Mouse (Mus musculus) adrenal gland, adult 2 months (tissue): Measurements from ENCODE around the gene Trpv2. TPM values are rescaled to one million over a fixed set of nuclear protein-coding genes. Genes with fewer than 3 reads are reported as not detected.

Source experiments
- DNase-seq: peaks from one replicate; pipeline ENCODE4 v3.0.0; 2021
- polyA plus RNA-seq: library from polyadenylated mRNA; depleted of rRNA; stranded (reverse); fragments of >200 nt; gene quantifications from 2 replicates; pipeline ENCODE4 v1.2.3, GENCODE M21; 2012
- total RNA-seq, 2 experiments: library from RNA; stranded (reverse); gene quantifications; 2 replicates each; pipeline ENCODE4 v1.2.3; 2021

The Trpv2 gene
- total and polyA plus RNA-seq, 3 experiments: 2.7 to 4.2 (median 2.7) TPM

DNA sequence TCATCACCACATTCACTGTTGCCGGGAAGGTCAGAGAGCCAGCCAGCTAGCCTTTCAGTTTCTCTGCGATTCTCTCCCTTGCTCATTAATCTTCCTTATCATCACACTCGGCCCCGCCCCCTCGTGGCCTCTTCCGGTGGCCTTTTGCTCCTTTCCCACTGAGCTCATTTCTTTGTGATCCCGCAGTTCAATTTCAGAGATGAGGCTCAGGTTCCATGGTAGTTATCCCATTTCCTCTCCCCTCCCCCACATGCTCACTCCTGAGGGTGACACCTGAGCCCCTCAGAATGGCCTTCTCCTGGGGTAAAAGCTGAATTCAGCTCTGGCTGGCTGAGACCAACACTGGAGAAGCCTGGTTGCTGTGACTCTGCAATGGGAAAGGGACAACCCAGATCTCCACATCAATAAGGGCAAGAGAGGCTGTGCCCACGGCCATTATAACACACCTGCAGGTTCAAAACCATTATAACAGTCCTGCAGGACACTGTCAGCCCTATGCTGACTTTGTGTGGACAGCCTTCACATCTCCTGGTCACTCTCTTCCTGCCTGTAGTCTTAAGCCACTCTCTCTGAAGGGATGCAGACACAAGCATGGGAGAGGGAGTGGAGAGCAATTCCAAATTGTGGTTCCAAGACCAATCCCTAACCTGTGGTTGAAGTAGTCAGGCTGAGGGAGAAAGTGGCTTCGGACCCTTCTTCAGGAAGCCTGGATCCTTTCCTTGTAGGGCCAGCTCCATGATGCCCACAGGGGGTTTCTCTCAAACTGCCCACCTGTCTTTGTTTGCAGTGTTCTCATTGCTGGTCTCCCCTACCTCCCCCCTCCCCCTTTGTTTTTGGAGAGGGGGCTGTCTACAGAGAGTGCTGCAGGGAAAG is 55.3 kb downstream of the Trpv2 start:
- DNase-seq: peak; percentile 85

GRCm38 (mm10) chr11:62630225-62630821 is 56.0 kb downstream of the Trpv2 start:
- DNase-seq: no peak

- no peak for DNase-seq
Observed at GRCm38 (mm10) chr11:62631138-62631537, 56.9 kb downstream of the Trpv2 start.

- DNase-seq: no peak
Observed at GRCm38 (mm10) chr11:62635406-62635805, 61.1 kb downstream of the Trpv2 start.

DNA sequence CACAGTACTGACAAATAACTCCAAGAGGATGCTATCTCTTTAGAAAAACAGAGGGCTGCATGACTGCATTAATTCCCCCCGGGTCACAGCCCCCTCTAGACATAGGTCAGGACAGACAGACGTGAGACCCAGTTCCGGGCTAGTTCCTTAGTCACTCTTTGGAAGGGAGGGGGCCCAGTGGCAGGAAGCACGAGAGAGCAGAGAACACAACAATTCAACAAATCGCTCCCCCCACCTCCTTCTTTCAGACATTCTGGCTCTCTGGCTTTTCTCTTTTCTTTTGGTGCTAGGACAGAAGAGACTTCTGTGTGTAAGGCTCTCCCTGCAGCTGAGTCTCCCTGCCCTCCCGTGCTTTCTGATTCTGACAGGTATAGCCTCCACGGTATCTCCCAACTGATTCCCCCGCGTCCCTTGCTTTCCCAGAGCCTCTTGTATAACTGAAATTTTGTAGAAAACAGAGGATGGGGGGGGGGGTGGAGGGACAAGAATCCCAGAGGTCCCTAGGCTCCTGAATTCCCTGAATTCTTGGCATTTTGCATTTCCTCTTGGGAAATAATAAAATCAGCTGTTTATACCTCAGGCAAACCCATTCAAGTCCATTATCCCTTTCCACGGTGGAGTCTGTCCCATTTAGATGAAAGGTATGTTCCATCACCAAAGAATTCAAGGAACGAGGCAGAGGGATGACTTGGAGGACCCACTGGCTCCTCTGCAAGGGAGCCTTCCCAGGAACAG is 62.0 kb downstream of the Trpv2 start:
- DNase-seq: peak; percentile 34

DNA sequence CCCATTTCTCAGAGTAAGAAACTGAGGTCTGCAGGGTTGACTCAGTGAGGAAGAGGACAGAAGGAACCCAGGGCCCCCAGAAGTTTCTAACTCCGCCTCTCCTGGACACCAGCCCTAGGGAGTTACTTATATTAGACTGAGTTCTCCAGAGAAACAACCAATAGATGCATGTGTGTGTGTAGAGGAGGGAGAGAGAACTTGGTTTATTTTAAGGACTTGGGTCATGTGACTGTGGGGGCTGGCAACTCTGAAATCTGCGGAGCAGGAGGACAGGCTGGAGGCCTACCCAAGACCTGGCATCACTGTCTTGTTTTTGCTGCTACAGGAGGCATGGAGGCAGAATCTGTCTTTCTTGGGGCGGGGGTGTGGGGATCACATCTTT is 62.5 kb downstream of the Trpv2 start:
- DNase-seq: peak; percentile 41

GRCm38 (mm10) chr11:62637401-62637800 is 63.1 kb downstream of the Trpv2 start:
- peak; percentile 84 for DNase-seq

DNA sequence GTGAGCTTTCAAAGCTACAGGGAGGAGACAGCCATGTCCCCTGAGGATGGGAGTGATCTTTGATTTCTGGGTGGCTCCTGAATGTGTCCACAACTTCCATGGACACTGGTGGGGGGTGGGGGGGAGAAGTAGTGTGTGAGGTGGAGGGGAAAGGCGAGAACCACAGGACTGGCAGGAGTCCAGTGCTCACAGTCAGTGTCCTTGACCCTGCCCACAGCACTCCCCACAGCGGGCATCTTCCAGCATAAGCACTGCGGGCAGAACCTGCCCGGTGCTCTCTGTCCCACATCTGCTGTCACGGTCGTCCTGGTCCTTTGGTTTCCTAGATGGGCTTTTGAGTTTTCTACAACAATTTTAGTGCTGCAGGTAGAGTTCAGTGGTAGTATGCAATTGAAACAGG is 63.5 kb downstream of the Trpv2 start:
- DNase-seq: peak; percentile 74

DNA sequence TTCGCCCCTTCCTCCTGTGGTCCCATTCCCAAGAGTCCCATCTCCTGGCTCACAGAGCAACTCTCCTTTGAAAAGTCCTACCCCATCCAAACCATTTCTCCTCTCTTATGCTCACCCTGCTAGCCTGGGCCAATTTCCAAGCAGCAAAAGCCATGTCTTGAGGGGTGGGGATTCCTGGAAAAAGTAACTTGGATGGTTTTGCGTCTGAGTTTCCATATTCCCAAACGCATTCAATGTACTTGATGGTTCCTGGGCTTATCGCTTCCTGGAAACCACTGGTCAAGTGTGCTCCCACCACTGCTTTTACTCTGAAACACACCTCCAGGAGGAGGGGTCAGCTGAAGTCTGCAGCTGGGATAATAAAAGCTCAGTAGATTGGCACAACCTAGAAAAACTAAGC is 64.1 kb downstream of the Trpv2 start:
- DNase-seq: no peak

GRCm38 (mm10) chr11:62640378-62640777 is 66.1 kb downstream of the Trpv2 start:
- DNase-seq: no peak

DNA sequence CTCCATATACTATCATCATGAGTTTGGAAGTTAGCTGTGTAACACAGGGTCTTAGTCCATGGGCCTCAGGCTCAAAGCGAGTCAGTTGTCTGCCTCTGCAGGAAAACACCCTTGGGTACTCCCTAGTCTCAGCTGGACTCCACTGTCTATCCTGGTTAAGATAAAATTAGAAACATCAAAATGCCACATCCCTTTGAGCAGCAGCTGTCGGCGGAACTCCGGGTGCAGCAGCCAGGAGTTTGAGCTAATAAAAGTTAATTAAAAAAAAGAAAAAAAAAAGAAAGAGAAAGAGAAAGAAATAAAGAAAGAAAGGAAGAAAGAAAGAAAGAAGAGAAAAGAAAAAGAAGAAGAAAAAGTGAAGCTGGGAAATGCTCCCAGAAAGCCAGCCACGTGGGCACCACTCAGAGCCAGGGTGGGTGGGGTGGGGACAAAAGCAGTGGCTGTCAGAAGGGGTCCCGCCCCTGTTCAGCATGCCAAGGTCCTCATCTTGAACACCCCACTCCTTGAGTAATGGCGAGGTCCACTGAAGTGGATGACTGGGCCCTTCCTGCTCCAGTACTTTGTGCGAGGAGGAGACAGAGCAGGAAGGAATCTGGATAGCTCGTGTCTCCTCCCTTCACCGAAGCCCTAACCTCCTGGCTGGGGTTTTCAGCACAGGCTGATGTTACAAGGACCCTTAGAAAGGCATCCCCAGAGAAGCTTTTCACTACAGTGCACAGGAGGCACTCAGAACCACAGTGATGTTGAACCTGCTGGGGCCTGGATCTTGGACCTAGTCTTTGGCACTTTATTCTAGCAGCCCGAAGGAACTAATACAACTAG is 67.9 kb downstream of the Trpv2 start:
- peak; percentile 35 for DNase-seq

DNA sequence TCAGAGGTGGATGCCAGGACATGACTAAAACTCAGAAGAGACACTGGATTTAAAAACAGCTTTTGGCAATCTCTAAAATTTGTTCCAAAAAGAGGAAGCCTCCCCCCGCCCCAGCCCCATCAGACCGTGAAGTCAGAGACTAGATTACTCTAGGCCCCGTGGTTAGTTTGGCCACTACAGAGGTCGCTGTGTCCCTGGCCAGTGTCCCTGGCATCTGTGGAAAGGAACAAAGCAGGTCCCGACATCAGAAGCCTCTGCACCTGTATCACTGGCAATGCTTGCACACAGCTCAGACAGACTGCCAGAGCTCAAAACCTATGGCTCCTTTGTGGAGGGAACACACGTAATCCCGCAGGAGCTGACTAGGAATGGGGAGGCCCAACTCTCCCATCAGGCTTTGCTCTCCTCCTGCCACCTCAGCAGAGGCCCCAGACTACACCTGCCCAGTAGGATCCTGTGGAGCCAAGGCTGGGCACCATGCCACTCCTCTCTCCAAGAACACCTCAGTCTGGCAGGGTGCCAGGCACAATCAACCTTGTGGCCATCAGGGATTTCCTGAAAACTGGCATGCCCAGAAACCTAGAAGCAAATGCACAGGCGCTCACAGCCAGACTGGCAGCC is 68.8 kb downstream of the Trpv2 start:
- DNase-seq: peak; percentile 63

DNA sequence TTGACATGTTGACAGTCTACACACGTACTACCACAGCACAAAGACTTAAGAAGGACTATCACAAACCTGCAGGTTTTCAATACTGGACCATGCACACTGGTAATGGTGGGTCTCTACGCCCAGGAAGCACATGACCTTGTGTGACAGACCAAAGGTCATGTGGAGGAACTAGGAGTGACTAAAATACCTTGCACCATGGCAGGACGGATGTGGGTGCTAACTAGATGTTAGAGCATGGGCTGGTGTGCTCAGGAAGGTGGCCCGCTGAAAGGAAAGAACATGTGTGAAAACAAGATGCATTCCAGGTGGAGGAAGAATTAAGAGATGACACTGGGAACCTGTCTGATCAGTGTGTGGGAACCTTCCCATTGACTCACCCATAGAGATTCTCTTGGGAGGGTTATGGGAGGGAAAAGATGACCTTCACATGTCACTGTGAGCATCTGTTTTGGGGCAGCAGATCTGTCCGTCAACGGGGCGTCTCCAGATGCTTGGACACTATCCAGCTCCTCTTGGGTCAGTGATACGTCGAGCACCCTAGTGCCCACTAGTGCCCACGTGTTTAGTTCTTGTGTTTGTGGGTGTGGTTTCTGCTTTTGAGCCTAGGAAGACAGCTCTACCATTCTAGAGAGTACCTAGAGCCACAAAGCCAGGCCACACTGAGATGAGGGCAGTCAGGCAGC is 69.5 kb downstream of the Trpv2 start:
- DNase-seq: peak; percentile 45

DNA sequence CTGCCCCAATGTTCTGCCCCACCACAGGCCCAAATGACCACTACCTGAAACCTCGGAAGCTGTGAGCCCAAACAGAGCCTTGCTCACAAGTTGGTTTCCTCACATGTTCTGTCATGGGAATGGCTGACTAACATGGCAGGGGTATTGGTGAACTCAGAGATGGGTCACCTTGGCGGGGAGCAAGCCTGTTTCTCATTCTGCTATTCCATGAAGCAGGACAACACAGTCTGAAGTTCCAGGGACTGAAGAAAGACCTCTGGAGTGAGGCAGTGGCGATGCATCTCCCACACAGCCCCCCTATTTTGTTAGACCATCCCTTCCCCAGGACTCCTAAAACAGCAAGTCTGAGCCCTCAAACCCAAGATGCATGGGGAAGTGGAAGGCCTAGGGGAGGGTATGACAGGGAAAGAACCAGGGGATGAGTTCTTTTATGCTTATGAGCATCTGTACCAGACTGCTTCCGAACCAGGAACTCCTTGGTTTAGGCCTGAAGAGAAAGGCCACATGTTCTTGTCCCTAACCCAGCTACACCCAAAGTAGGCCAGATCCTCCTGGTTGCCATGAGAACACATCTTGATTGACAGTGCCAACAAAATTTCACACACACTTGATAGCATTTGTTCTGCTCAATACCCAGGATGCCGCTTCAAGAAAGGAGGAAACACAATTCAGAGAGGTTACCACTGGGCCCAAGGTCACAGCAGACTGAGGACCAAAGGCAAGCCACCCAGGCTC is 70.5 kb downstream of the Trpv2 start:
- DNase-seq: no peak

DNA sequence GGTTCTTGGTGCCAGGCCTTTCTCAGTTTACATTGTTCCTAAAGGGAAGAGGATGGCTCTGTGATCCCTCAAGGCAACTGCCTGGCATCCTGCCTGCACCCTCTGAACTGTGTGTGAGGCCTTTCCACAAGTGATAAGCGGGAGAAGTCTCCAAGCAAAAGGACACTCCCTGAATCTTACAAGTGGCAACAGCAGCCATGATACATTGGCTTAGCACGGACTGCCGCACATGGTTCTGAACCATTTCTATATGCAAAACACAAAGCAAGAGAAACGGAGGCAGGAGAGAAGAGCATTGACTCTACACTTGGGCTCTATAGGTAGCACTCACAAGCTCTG is 71.0 kb downstream of the Trpv2 start:
- DNase-seq: peak; percentile 62

GRCm38 (mm10) chr11:62645732-62646494 is 71.6 kb downstream of the Trpv2 start:
- DNase-seq: peak; percentile 62

- no peak for DNase-seq
Observed at GRCm38 (mm10) chr11:62646495-62646843, 72.2 kb downstream of the Trpv2 start.

GRCm38 (mm10) chr11:62646958-62647515 is 72.8 kb downstream of the Trpv2 start:
- DNase-seq: no peak
